Mouse (Mus musculus) c-Kit-positive CD71-negative TER-119-negative erythroid progenitor cells, embryonic 14.5 days (primary cell): ENCODE data around the gene Clec2l.
A peak's percentile ranks its signal among the peaks of the same experiment; 100 is the strongest.

Experiments used
- DNase-seq: peaks from one replicate; pipeline ENCODE4 v3.0.0-alpha.2; 2013; ENCODE audit warnings: low read depth

Gene Clec2l

GRCm38 (mm10) chr6:38662714-38663615, at the start of gene Clec2l:
TSS of gene Clec2l (plus strand) at chr6:38663069.
- DNase-seq, result no peak

GRCm38 (mm10) chr6:38622406-38622805, 40.5 kb upstream of the Clec2l start:
- DNase-seq, result no peak

- no peak for DNase-seq
Observed at GRCm38 (mm10) chr6:38623457-38623856, 39.4 kb upstream of the Clec2l start.

DNA sequence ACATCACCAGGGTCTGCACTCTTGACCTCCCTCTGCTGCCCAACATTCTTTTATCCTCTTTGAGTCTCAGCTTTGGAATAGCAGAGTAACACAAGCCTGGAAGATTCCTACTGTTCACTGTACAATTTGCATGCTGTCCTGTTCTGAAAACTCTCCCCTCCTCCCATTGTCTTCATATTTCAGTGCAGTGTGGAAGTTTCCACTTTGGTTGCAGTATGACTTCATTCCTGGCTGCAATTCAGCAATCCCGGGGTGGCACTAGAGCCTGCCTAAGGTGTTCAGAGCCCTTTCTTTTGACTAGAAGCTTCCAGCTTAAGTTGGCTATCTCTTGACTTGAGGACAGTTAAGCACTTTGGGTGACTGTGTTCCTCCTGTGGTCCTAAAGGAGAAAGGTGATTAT, 38.4 kb upstream of the Clec2l start:
- DNase-seq, result no peak

DNA sequence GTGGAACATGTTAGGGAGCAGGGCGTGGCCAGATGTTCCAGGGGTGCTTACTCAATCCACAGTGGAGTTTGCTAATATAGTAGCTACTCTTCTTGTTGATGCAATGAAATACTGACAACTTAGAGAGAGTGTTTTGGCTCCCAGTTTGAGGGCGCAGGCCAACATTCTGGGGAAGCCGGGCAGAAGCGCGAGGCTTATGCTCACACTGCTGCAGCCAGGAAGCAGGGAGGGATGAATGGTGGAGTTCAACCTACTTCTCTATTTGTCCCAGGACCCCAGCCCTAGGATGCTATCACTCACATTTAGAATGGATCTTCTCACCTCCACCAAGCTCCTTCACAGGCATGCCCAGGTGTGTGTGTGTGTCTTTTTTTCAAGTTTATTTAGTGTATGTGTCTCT, 36.8 kb upstream of the Clec2l start:
- no peak for DNase-seq

GRCm38 (mm10) chr6:38627081-38627480, 35.8 kb upstream of the Clec2l start:
- no peak for DNase-seq

GRCm38 (mm10) chr6:38627486-38627885, 35.4 kb upstream of the Clec2l start:
- no peak for DNase-seq

DNA sequence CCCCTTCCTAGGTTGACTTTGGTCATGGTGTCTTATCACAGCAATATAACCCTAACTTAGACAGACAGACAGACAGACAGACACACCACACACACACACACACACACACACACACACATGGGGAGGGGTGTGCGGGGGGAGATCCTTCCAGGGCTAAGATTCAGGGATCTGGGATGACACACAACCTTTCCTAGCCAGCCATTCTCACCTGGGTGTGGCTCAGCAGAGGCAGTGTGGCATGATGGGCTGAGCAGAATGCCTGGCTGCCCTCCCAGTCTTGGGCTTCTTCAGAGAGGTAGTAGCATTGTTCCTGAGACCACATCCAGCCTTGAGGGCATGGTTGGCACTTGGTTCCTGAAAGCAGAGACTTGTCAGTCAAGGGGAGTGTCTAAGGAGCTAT, 33.3 kb upstream of the Clec2l start:
- DNase-seq, result no peak

- DNase-seq, result no peak
Observed at GRCm38 (mm10) chr6:38632826-38633225, 30.0 kb upstream of the Clec2l start.

- DNase-seq, result no peak
Observed at GRCm38 (mm10) chr6:38634461-38634860, 28.4 kb upstream of the Clec2l start.

- no peak for DNase-seq
Observed at GRCm38 (mm10) chr6:38635941-38636851, 26.7 kb upstream of the Clec2l start.

DNA sequence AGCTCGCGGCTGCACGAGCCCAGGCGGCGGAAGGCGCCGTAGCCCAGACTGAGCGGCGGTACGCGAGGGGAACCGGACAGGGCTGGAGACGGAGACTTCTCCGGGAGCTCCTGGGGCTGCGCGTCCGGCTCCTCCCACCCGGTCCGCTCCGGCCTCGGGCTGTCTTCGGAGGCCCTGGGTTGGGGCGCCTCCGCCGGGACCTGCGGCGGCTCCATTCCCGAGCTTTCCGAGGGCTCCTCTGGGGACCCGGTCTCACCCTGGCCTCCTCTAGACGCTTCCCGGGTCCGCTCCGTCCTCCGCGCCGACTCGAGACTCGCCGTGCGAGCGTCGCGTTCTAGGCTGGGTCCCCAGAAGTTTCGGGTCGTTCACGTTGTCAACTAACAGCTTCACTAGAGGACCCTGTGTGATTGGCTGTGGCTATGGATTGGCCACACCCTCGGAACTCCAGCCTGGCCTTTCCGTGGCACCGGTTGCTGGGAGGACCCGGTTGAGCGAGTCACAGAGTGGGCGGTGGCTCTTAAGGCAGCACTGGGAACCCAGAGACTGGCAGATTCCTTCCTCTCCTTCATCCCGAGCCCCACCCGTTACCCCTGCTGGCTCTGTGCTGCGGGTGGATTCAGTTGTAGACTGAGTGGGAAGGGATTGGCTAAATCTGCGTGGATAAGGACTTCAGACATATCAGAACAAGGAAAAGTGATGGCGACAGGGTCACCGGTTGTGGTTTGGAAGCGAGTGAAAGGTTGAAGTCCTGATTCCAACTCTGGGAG, 25.8 kb upstream of the Clec2l start, which contains the start of gene Klrg2:
Gene Klrg2, minus strand, starts transcription at position 391 of the 767 bp plus-strand sequence.
- no peak for DNase-seq

GRCm38 (mm10) chr6:38640401-38640800, 22.5 kb upstream of the Clec2l start:
- DNase-seq, result no peak

GRCm38 (mm10) chr6:38641228-38641627, 21.6 kb upstream of the Clec2l start:
- DNase-seq, result no peak

DNA sequence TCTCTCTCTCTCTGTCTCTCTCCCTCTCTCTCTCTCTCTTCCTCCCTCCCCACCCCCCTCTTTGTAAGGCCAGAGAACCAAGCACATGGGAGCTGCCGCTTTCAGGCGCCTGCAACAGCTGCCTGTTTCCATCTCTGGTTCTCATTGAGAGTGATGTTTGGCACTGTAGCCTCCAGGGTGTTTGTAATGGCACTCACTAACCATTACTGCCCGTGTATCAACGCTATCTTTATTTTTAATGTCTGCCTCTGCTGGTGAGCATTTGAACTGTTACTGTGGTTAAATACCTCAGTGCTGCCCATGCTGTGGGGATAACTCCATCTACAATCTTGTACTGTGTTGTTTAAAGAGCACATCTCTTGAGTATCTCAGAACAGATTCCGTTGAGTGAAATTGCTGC, 21.2 kb upstream of the Clec2l start:
- DNase-seq, result no peak

DNA sequence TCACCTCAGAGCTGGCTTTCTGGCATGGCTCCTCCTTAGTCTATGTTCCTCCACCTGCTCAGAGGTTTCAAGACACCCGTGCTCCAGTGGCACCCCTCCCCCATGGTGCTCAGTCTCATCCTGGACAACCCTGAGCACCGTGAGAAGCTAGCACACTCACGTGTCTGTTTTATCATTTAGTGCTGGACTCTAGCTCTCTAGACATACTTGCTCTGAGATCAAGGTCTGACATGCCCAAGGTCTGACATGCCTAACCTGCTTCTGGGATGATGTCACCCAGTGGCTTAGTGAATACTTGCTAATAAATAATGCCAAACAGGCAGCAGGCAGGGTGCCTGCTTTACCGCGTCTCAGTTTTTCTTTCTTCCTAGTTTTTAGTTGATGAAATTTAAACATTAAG, 20.3 kb upstream of the Clec2l start:
- no peak for DNase-seq

DNA sequence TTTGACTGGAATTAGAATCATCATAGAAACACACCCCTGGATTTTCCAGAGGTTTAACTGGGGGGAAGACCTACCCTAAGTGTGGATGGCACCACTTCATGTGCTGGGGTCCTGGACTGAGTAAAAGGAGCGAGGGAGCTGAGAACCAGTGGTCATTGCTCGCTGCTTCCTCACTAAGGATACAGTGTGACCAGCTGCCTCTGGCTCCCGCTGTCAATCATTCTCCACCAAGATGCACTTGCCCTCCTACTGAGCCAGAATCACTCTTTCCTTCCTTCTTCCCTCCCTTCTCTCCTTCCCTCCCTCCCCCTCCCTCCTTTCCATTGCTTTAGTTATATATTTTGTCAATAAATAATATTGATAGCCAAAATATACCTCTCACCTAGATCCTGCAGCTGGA, 19.8 kb upstream of the Clec2l start:
- no peak for DNase-seq

- no peak for DNase-seq
Observed at GRCm38 (mm10) chr6:38649545-38649944, 13.3 kb upstream of the Clec2l start.

DNA sequence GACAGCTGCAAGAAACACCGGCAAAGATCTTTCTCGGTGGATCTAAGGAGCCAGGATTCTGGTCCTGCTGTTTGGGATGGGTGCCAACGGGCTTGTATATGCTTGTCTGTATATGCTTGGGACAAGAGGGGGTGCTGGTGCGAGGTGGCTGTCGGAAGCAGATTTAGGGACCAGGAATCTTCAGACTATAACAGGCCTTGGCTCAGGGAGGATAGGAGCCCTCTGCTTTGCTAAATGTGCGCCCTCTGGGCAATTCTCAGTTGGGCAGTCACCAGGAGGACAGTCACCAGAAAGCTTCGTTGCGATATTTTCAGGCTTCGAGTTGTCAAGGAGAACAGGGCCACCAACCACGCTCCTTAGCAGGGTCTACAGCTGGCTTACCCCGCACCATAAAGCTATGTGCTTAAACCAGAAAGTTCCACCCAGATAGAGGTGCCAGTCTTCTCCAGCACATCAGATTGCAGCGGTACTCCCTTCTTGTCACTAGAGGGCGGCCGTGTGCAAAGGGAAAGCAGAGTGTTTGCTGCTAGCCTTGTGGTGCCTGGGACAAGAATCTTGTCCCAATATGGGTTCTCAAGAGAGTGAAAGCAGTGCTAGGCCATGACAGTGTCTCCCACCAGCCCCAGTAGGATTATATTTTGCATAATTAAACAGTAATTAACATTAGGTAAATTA, 12.5 kb upstream of the Clec2l start:
- peak; percentile 76 for DNase-seq

DNA sequence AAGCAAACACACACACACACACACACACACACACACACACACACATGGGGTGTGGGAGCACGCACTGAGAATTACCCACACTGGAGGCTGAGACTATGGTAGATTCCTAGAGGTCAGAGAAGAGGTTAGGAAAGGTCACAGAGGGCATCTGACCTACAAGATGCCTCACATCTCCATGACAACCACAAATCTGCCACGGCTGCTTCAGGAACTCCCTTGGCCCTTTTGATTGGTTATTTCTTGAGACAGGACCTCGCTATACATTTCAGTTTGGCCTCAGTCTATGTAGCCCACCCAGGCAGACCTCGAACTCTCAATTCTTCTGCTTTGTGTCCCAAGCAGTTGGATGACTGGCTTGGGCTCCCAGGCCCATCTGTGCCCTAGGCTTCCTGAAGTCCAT, 1.2 kb upstream of the Clec2l start:
- no peak for DNase-seq

- no peak for DNase-seq
Observed at GRCm38 (mm10) chr6:38669580-38669979, 6.7 kb downstream of the Clec2l start.
